Mouse (Mus musculus) kidney, embryonic 16.5 days (tissue): Measurements from ENCODE around the gene Tcp11. TPM values are rescaled to one million over a fixed set of nuclear protein-coding genes. Genes with fewer than 3 reads are reported as not detected.

Source experiments
- ATAC-seq: fragments of 200-750 bp; cut with Nextera tagmentation; 2 replicates; pipeline ENCODE4 v1.8.0; 2017; ENCODE audit warnings: moderate TSS enrichment; ENCODE audit not compliant: low FRiP score, low TSS enrichment
- H3K27ac ChIP-seq: fragments of 300-500 bp; sonication (generic); 2 replicates; pipeline ENCODE4 v1.5.1; 2014; ENCODE audit warnings: low read length
- H3K27me3 ChIP-seq: fragments of 300-500 bp; sonication (generic); 2 replicates; pipeline ENCODE4 v1.6.1; 2014; ENCODE audit warnings: low read length, control low read depth, mixed read lengths; ENCODE audit not compliant: insufficient read depth
- H3K36me3 ChIP-seq: fragments of 300-500 bp; sonication (generic); 2 replicates; pipeline ENCODE4 v1.6.1; 2014; ENCODE audit warnings: low read length, control low read depth, mixed read lengths; ENCODE audit not compliant: insufficient read depth
- H3K4me1 ChIP-seq: fragments of 300-500 bp; sonication (generic); 2 replicates; pipeline ENCODE4 v1.6.1; 2014; ENCODE audit warnings: low read length, control low read depth, mixed read lengths; ENCODE audit not compliant: insufficient read depth
- H3K4me2 ChIP-seq: fragments of 300-500 bp; sonication (generic); replicated peaks from 2 replicates; pipeline ENCODE4 v1.6.1; 2014; ENCODE audit warnings: low read depth, low read length
- H3K4me3 ChIP-seq: fragments of 300-500 bp; sonication (generic); 2 replicates; pipeline ENCODE4 v1.5.1; 2014; ENCODE audit warnings: mild to moderate bottlenecking, low read length
- H3K9ac ChIP-seq: fragments of 300-500 bp; sonication (generic); replicated peaks from 2 replicates; pipeline ENCODE4 v1.6.1; 2014; ENCODE audit warnings: low read length
- H3K9me3 ChIP-seq: fragments of 300-500 bp; sonication (generic); 2 replicates; pipeline ENCODE4 v1.6.1; 2016; ENCODE audit warnings: low read length, control low read depth
- WGBS: fragments of 180-500 bp; shearing (Covaris S2); extraction: QIAGEN DNeasy Blood & Tissue Kit; methylation state at CpG from one replicate; pipeline ENCODE4 v1.1.7; 2014; 5-methylcytosine and 5-hydroxymethylcytosine counted together
- polyA plus RNA-seq: library from polyadenylated mRNA; unstranded; fragments of >200 nt; fragmentation: Nextera tagmentation; extraction: Ambion mirVana; gene quantifications from 2 replicates; pipeline ENCODE4 v1.2.1, GENCODE M21; 2015

The Tcp11 gene
- polyA plus RNA-seq: 6.4 and 7.6 TPM in 2 replicates

GRCm38 (mm10) chr17:28080045-28080816 lies at the start of gene Tcp11:
Gene Tcp11, minus strand, starts transcription at chr17:28080639.
- peak within 1 kb of the TSS; percentile 77 for H3K9ac ChIP-seq
- peak within 1 kb of the TSS; percentile 72 for H3K4me3 ChIP-seq
- peak; percentile 85 for ATAC-seq
- H3K27me3 ChIP-seq: no peaks in the 10 kb centered on the region
- H3K4me2 ChIP-seq: peak within 1 kb of the TSS; percentile 99
- H3K9me3 ChIP-seq: no peaks in the 10 kb centered on the region
- WGBS: under 1% methylated on average over 48 of the region's 57 CpGs
- no peaks in the 10 kb centered on the region for H3K36me3 ChIP-seq
- peak within 1 kb of the TSS; percentile 55 for H3K27ac ChIP-seq
- H3K4me1 ChIP-seq: peaks cover 17% of the 10 kb centered on the region; the same call in 1 of the 2 replicates

- ATAC-seq: no peak
- no peaks in the 10 kb centered on the region for H3K27me3 ChIP-seq
- no peak overlapping the region for H3K27ac ChIP-seq
- WGBS: 88% methylated on average over 5 of the region's 5 CpGs
- H3K36me3 ChIP-seq: no peaks in the 10 kb centered on the region
- no peak overlapping the region for H3K4me3 ChIP-seq
- H3K9ac ChIP-seq: no peak overlapping the region
- H3K4me2 ChIP-seq: no peak overlapping the region
- H3K9me3 ChIP-seq: no peaks in the 10 kb centered on the region
- H3K4me1 ChIP-seq: no peaks in the 10 kb centered on the region
These were observed 49.4 kb upstream of the Tcp11 start for GRCm38 (mm10) chr17:28129796-28130195.

GRCm38 (mm10) chr17:28124368-28124767 lies 43.9 kb upstream of the Tcp11 start:
- Histone ChIP-seq H3K4me2 (no peak overlapping the region), H3K27me3 (no peaks in the 10 kb centered on the region), H3K36me3 (no peaks in the 10 kb centered on the region), H3K9me3 (no peaks in the 10 kb centered on the region), H3K4me1 (0 out of 2 replicates have a peak, but pooled peaks cover 3% of the 10 kb centered on the region), H3K9ac (no peak overlapping the region), H3K4me3 (no peak overlapping the region), H3K27ac (no peak overlapping the region)
- 60% methylated on average over 8 of the region's 8 CpGs for WGBS
- ATAC-seq: no peak

- H3K9ac ChIP-seq: no peak overlapping the region
These were observed 43.2 kb upstream of the Tcp11 start for GRCm38 (mm10) chr17:28123627-28124026.

GRCm38 (mm10) chr17:28122949-28123348 lies 42.5 kb upstream of the Tcp11 start:
- H3K27me3 ChIP-seq: no peaks in the 10 kb centered on the region
- H3K4me3 ChIP-seq: no peak overlapping the region
- H3K4me1 ChIP-seq: 0 out of 2 replicates have a peak, but pooled peaks cover 3% of the 10 kb centered on the region
- no peak overlapping the region for H3K27ac ChIP-seq
- no peaks in the 10 kb centered on the region for H3K36me3 ChIP-seq
- no peak overlapping the region for H3K4me2 ChIP-seq
- H3K9me3 ChIP-seq: no peaks in the 10 kb centered on the region
- WGBS: 77% methylated on average over 13 of the region's 13 CpGs
- H3K9ac ChIP-seq: no peak overlapping the region
- no peak for ATAC-seq

More at GRCm38 (mm10) chr17:28123627-28124026, 43.2 kb upstream of the Tcp11 start:
- no peaks in the 10 kb centered on the region for H3K9me3 ChIP-seq
- ATAC-seq: no peak
- H3K4me3 ChIP-seq: no peak overlapping the region
- WGBS: 62% methylated on average over 7 of the region's 7 CpGs
- H3K27ac ChIP-seq: no peak overlapping the region
- H3K4me1 ChIP-seq: 0 out of 2 replicates have a peak, but pooled peaks cover 3% of the 10 kb centered on the region
- H3K4me2 ChIP-seq: no peak overlapping the region
- no peaks in the 10 kb centered on the region for H3K36me3 ChIP-seq
- no peaks in the 10 kb centered on the region for H3K27me3 ChIP-seq

GRCm38 (mm10) chr17:28120460-28120859 lies 40.0 kb upstream of the Tcp11 start:
- no peak for ATAC-seq
- H3K4me3 ChIP-seq: no peak overlapping the region
- no peak overlapping the region for H3K27ac ChIP-seq
- no peaks in the 10 kb centered on the region for H3K27me3 ChIP-seq
- H3K4me2 ChIP-seq: no peak overlapping the region
- WGBS: 89% methylated on average over 5 of the region's 5 CpGs
- H3K36me3 ChIP-seq: no peaks in the 10 kb centered on the region
- H3K9ac ChIP-seq: no peak overlapping the region
- H3K9me3 ChIP-seq: no peaks in the 10 kb centered on the region
- H3K4me1 ChIP-seq: 0 out of 2 replicates have a peak, but pooled peaks cover 3% of the 10 kb centered on the region

- WGBS: 58% methylated on average over 19 of the region's 19 CpGs
These were observed 37.2 kb upstream of the Tcp11 start for GRCm38 (mm10) chr17:28117451-28118209.

GRCm38 (mm10) chr17:28116335-28116734 lies 35.9 kb upstream of the Tcp11 start:
- no peaks in the 10 kb centered on the region for H3K9me3 ChIP-seq
- no peaks in the 10 kb centered on the region for H3K27me3 ChIP-seq
- no peak overlapping the region for H3K9ac ChIP-seq
- no peaks in the 10 kb centered on the region for H3K36me3 ChIP-seq
- 88% methylated on average over 9 of the region's 9 CpGs for WGBS
- no peak overlapping the region for H3K27ac ChIP-seq
- H3K4me3 ChIP-seq: no peak overlapping the region
- peaks cover under 1% of the 10 kb centered on the region; the same call in 1 of the 2 replicates for H3K4me1 ChIP-seq
- no peak for ATAC-seq
- no peak overlapping the region for H3K4me2 ChIP-seq

More at GRCm38 (mm10) chr17:28117451-28118209, 37.2 kb upstream of the Tcp11 start:
- no peaks in the 10 kb centered on the region for H3K4me1 ChIP-seq
- no peak overlapping the region for H3K4me2 ChIP-seq
- ATAC-seq: no peak
- no peaks in the 10 kb centered on the region for H3K9me3 ChIP-seq
- H3K27me3 ChIP-seq: no peaks in the 10 kb centered on the region
- H3K36me3 ChIP-seq: no peaks in the 10 kb centered on the region
- H3K4me3 ChIP-seq: no peak overlapping the region
- H3K27ac ChIP-seq: no peak overlapping the region
- no peak overlapping the region for H3K9ac ChIP-seq

- Histone ChIP-seq H3K4me1 (peaks cover 13% of the 10 kb centered on the region), H3K36me3 (no peaks in the 10 kb centered on the region), H3K27me3 (no peaks in the 10 kb centered on the region), H3K27ac (no peak overlapping the region), H3K4me2 (no peak overlapping the region), H3K9ac (no peak overlapping the region), H3K4me3 (no peak overlapping the region), H3K9me3 (no peaks in the 10 kb centered on the region)
- whole genome bisulfite sequencing: 89% methylated on average over 8 of the region's 8 CpGs
- no peak for ATAC-seq
These were observed 31.8 kb upstream of the Tcp11 start for GRCm38 (mm10) chr17:28112266-28112665.
